Mouse (Mus musculus): ENCODE results near the gene Tas2r122.
"Not testable (repeated sequence)": the region's sequence is repeated elsewhere in the genome, so short reads cannot be mapped to it uniquely, and the experiment has no call there.

Tas2r122 gene

GRCm38 (mm10) chr6:132711828-132712227 lies at the start of gene Tas2r122:
Gene Tas2r122, minus strand, starts transcription at chr6:132711928.
- no peak for DNase-seq

GRCm38 (mm10) chr6:132754430-132754829 lies 42.7 kb upstream of the Tas2r122 start, which contains the start of gene Tas2r124:
Gene Tas2r124, plus strand, starts transcription at chr6:132754730.
- DNase-seq, result no peak

- DNase-seq, result no peak
These were observed 38.5 kb upstream of the Tas2r122 start for GRCm38 (mm10) chr6:132750206-132750605.

- no peak for DNase-seq
These were observed 26.2 kb upstream of the Tas2r122 start, which contains the start of gene Tas2r115 for GRCm38 (mm10) chr6:132737935-132738334. Gene Tas2r115, minus strand, starts transcription at chr6:132738035.

- DNase-seq, result no peak
These were observed 10.8 kb downstream of the Tas2r122 start, which contains the start of gene Tas2r121 for GRCm38 (mm10) chr6:132700907-132701306. Gene Tas2r121, minus strand, starts transcription at chr6:132701007.

GRCm38 (mm10) chr6:132691596-132691995 lies 20.1 kb downstream of the Tas2r122 start:
- not testable (repeated sequence) for DNase-seq
